In genomic region chr3:104789822-104790221, GRCm38 (mm10) we compare ENCODE assay signal across 8 mouse cellular contexts. TPM values are rescaled to one million over a fixed set of nuclear protein-coding genes. Genes with fewer than 3 reads are reported as not detected.
DNase-seq lines count a peak whose midpoint lies in the region; ATAC-seq and TF ChIP-seq lines count a peak whose summit lies in the region.

No protein-coding gene starts in this region.

- no peak for TF ChIP-seq POLR2A in cortical plate, adult 2 months (IDR thresholded peaks at IDR 0.05; ENCODE audit: extremely low read depth, insufficient read depth, low read length)

- peak overlapping the region; percentile 77 for H3K4me2 ChIP-seq in heart, postnatal 0 days (ENCODE audit: low read depth, low read length)
- peak overlapping the region; percentile 96 for H3K4me2 ChIP-seq in midbrain, embryonic 14.5 days (ENCODE audit: low read length)

- peaks cover 5% of the 10 kb centered on the region for H3K36me3 ChIP-seq in heart, postnatal 0 days (replicated peaks; ENCODE audit: control insufficient read depth, insufficient read depth, low read length)
- H3K36me3 ChIP-seq in midbrain, embryonic 14.5 days (ENCODE audit: control insufficient read depth, insufficient read depth, low read length) = peaks cover 3% of the 10 kb centered on the region; the same call in 1 of the 2 replicates

- no peak for ATAC-seq in heart, postnatal 0 days (ENCODE audit: insufficient read depth, low read depth)
- no peak for ATAC-seq in midbrain, embryonic 14.5 days (ENCODE audit: low FRiP score, low TSS enrichment)

- H3K27me3 ChIP-seq in heart, postnatal 0 days (ENCODE audit: control insufficient read depth, insufficient read depth, low read length) = no peaks in the 10 kb centered on the region
- 0 out of 2 replicates have a peak, but pooled peaks cover 6% of the 10 kb centered on the region for H3K27me3 ChIP-seq in midbrain, embryonic 14.5 days (ENCODE audit: control insufficient read depth, insufficient read depth, low read length)

- peak overlapping the region; percentile 83 for H3K9ac ChIP-seq in heart, postnatal 0 days (replicated peaks; ENCODE audit: low read depth, low read length)
- peak overlapping the region; percentile 50 for H3K9ac ChIP-seq in midbrain, embryonic 14.5 days (replicated peaks; ENCODE audit: low read length)

- H3K4me3 ChIP-seq in cortical plate, adult 2 months (ENCODE audit: insufficient read depth, low read length) = peak overlapping the region; percentile 12; the same call in 1 of the 2 replicates
- H3K4me3 ChIP-seq in heart, postnatal 0 days (ENCODE audit: low read depth, low read length) = peak overlapping the region; percentile 70
- peak overlapping the region; percentile 52 for H3K4me3 ChIP-seq in midbrain, embryonic 14.5 days (replicated peaks; ENCODE audit: low read depth, low read length)

- WGBS in heart, postnatal 0 days = 6% methylated on average over 13 of the region's 13 CpGs
- 36% methylated on average over 13 of the region's 13 CpGs for WGBS in midbrain, embryonic 14.5 days

- H3K9me3 ChIP-seq in heart, postnatal 0 days (replicated peaks; ENCODE audit: control insufficient read depth, low read length) = no peaks in the 10 kb centered on the region
- H3K9me3 ChIP-seq in midbrain, embryonic 14.5 days (ENCODE audit: control insufficient read depth, low read length) = no peaks in the 10 kb centered on the region

- TF ChIP-seq CTCF in cortical plate, adult 2 months (IDR thresholded peaks at IDR 0.05; ENCODE audit: extremely low read depth, insufficient read depth, low read length) = no peak
- TF ChIP-seq CTCF in heart, postnatal 0 days (IDR thresholded peaks at IDR 0.05; ENCODE audit: low read depth) = no peak

- H3K4me1 ChIP-seq in cortical plate, adult 2 months (ENCODE audit: control insufficient read depth, insufficient read depth, low read length) = peaks cover 14% of the 10 kb centered on the region
- H3K4me1 ChIP-seq in heart, postnatal 0 days (ENCODE audit: control insufficient read depth, insufficient read depth) = peaks cover 35% of the 10 kb centered on the region
- peaks cover 11% of the 10 kb centered on the region for H3K4me1 ChIP-seq in midbrain, embryonic 14.5 days (ENCODE audit: control insufficient read depth, insufficient read depth, low read length)

- peak; percentile 17 to 34 for DNase-seq in left cerebral cortex, adult 18-20 months (ENCODE audit: low spot score in 2 of 2)
- no peak for DNase-seq in left cerebral cortex, adult 8-10 months (ENCODE audit: low spot score in 2 of 2)
- DNase-seq in heart, postnatal 0 days (ENCODE audit: low spot score) = peak; percentile 31
- DNase-seq in kidney, postnatal 36 days = peak; percentile 70 to 77
- DNase-seq in midbrain, embryonic 14.5 days = peak; percentile 10
- DNase-seq in urinary bladder, postnatal 25 days (ENCODE audit: low spot score) = no peak
- DNase-seq in thymus, postnatal 36 days = no peak

- H3K27ac ChIP-seq in cortical plate, adult 2 months (ENCODE audit: insufficient read depth, low read length) = no peak overlapping the region
- peak overlapping the region; percentile 92 for H3K27ac ChIP-seq in heart, postnatal 0 days (ENCODE audit: low read depth)
- H3K27ac ChIP-seq in midbrain, embryonic 14.5 days (replicated peaks; ENCODE audit: low read depth, low read length) = no peak overlapping the region

- TF ChIP-seq EP300 in heart, postnatal 0 days (IDR thresholded peaks at IDR 0.05; ENCODE audit: low read depth) = no peak

RNA-seq across cellular contexts. Expression of gene Rhoc, which starts 1.6 kb away (rescaled TPM):
- 10 to 100 TPM; 31.7 to 31.8 TPM for total RNA-seq in left cerebral cortex, adult 18-20 months (2021)
- 10 to 100 TPM; 27.8 to 37.9 (median 30.3) TPM for total RNA-seq in left cerebral cortex, adult 8-10 months (2022)
- 26.5 and 32.5 TPM in 2 replicates for polyA plus RNA-seq in cortical plate, adult 2 months (2012; rRNA removed)
- 165 and 170 TPM in 2 replicates for total RNA-seq in heart, postnatal 0 days (2014; rRNA removed; ENCODE audit: low replicate concordance)
- polyA plus RNA-seq in heart, postnatal 0 days (2015; fragmentation: Nextera tagmentation; extraction: Ambion mirVana) = 165 and 170 TPM in 2 replicates
- 30.9 and 40.2 TPM in 2 replicates for polyA plus RNA-seq in midbrain, embryonic 14.5 days (2014; fragmentation: Nextera tagmentation; extraction: Ambion mirVana)

RNA-seq across cellular contexts. Expression of gene Fam19a3, which starts 8.2 kb away (rescaled TPM):
- total RNA-seq in left cerebral cortex, adult 18-20 months (2021) = under 1 TPM; 0.12 to 0.45 TPM
- total RNA-seq in left cerebral cortex, adult 8-10 months (2022) = under 1 TPM; 0.08 to 0.49 (median 0.23) TPM
- polyA plus RNA-seq in cortical plate, adult 2 months (2012; rRNA removed) = 0.08 TPM in 2 replicates
- total RNA-seq in heart, postnatal 0 days (2014; rRNA removed; ENCODE audit: low replicate concordance) = 0.77 and 1.1 TPM in 2 replicates
- 1.1 TPM in 2 replicates for polyA plus RNA-seq in heart, postnatal 0 days (2015; fragmentation: Nextera tagmentation; extraction: Ambion mirVana)
- polyA plus RNA-seq in midbrain, embryonic 14.5 days (2014; fragmentation: Nextera tagmentation; extraction: Ambion mirVana) = 0.05 TPM in 1 of 2 replicates, not detected in the other

RNA-seq across cellular contexts. Expression of gene Ppm1j, which starts 9.0 kb away (rescaled TPM):
- 1 to 10 TPM in 1 of 2 experiments, under 1 TPM in 1; 0.70 to 1.4 TPM for total RNA-seq in left cerebral cortex, adult 18-20 months (2021)
- 1 to 10 TPM in 3 of 4 experiments, under 1 TPM in 1; 0.70 to 1.3 (median 1.1) TPM for total RNA-seq in left cerebral cortex, adult 8-10 months (2022)
- polyA plus RNA-seq in cortical plate, adult 2 months (2012; rRNA removed) = 0.93 and 1.1 TPM in 2 replicates
- total RNA-seq in heart, postnatal 0 days (2014; rRNA removed; ENCODE audit: low replicate concordance) = 49.4 and 84.0 TPM in 2 replicates
- polyA plus RNA-seq in heart, postnatal 0 days (2015; fragmentation: Nextera tagmentation; extraction: Ambion mirVana) = 59.0 and 67.8 TPM in 2 replicates
- 0.50 and 0.68 TPM in 2 replicates for polyA plus RNA-seq in midbrain, embryonic 14.5 days (2014; fragmentation: Nextera tagmentation; extraction: Ambion mirVana)

RNA-seq across cellular contexts. Expression of gene Mov10, which starts 28.5 kb away (rescaled TPM):
- total RNA-seq in left cerebral cortex, adult 18-20 months (2021) = 10 to 100 TPM in 1 of 2 experiments, 1 to 10 TPM in 1; 9.1 to 10.5 TPM
- 10 to 100 TPM in 2 of 4 experiments, 1 to 10 TPM in 2; 8.4 to 12.5 (median 9.4) TPM for total RNA-seq in left cerebral cortex, adult 8-10 months (2022)
- 11.8 and 13.4 TPM in 2 replicates for polyA plus RNA-seq in cortical plate, adult 2 months (2012; rRNA removed)
- 19.9 and 20.2 TPM in 2 replicates for total RNA-seq in heart, postnatal 0 days (2014; rRNA removed; ENCODE audit: low replicate concordance)
- polyA plus RNA-seq in heart, postnatal 0 days (2015; fragmentation: Nextera tagmentation; extraction: Ambion mirVana) = 13.2 and 14.0 TPM in 2 replicates
- polyA plus RNA-seq in midbrain, embryonic 14.5 days (2014; fragmentation: Nextera tagmentation; extraction: Ambion mirVana) = 3.6 and 6.6 TPM in 2 replicates

Comparison
In these comparisons a context has a peak if more than half of its experiments do, and no peak if none do; other contexts are left out.
1. DNase-seq: peak in left cerebral cortex, adult 18-20 months (2 of 2), heart, postnatal 0 days (single experiment), kidney, postnatal 36 days (2 of 2) and midbrain, embryonic 14.5 days (single experiment); none in left cerebral cortex, adult 8-10 months (0 of 2), urinary bladder, postnatal 25 days (single experiment) and thymus, postnatal 36 days (0 of 2).
2. H3K4me3 ChIP-seq: peak in every context shown above with its lines; median percentile 70 in heart, postnatal 0 days; 52 in midbrain, embryonic 14.5 days; 12 in cortical plate, adult 2 months.
3. RNA of gene Ppm1j, which starts 9.0 kb away (total RNA-seq): 49.4 to 84.0 TPM in heart, postnatal 0 days; 0.70 to 1.4 TPM in left cerebral cortex, adult 18-20 months and 0.70 to 1.3 TPM in left cerebral cortex, adult 8-10 months; every median in the first group is over 10 times any median in the second.